Mouse (Mus musculus): ENCODE measurements around the gene BC037034. TPM values are rescaled to one million over a fixed set of nuclear protein-coding genes. Genes with fewer than 3 reads are reported as not detected.

BC037034 gene
- total RNA-seq, 2 experiments from 2014 or later, result 49.2 to 53.9 TPM

DNA sequence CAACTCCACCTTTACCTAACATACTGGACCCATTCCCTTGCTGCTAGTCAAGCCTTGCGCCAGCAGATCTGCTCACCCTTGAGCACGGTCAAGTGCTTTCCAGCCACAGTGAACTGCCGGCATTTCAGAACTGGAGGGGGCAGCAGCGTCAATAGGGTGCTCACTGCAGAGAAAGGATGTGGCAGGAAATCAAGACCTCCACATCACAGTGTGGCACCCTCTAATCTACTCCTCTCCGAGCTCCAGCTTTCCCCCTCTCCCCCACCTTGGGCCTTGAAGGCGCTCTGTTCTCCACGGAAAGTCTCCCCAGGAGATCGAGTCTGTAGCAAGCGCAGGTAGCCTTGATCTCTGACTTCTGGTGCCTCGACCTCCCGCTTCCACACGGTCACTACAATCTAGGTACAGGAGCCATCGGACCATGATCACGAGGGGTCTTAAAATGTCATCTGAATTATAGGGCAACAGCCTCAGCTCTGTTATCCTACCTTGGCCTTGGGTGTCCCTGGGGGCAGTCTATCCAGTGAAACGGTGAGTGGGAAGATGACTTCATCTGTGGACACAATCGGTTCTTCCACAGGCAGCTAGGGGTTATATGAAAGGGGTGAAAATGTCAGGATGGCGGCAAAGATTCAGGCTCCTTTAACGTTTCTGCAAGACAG is 1.1 kb downstream of the BC037034 start:
- ATAC-seq (ENCODE audit: poor library complexity, severe bottlenecking), result no peak

DNA sequence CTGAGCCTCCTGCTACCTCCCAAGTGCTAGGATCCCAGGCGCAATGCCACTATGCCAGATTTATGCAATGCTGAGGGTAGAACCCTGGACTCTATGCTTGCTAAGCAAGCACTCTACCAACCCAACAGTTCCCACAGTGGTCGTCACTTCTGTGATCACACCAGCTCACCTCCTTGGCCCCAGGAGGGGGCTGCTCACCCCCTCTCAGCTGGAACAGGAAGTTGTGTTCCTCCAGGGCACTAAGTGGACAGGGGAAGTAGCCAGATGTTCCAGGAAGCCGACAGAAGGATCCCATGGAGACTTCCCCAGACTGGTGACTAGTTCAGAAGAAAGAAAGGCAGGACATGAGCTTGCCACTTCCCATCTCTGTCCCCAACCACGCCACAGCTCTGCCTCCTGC is 1.8 kb downstream of the BC037034 start:
- peak; percentile 32 for ATAC-seq (ENCODE audit: poor library complexity, severe bottlenecking)

DNA sequence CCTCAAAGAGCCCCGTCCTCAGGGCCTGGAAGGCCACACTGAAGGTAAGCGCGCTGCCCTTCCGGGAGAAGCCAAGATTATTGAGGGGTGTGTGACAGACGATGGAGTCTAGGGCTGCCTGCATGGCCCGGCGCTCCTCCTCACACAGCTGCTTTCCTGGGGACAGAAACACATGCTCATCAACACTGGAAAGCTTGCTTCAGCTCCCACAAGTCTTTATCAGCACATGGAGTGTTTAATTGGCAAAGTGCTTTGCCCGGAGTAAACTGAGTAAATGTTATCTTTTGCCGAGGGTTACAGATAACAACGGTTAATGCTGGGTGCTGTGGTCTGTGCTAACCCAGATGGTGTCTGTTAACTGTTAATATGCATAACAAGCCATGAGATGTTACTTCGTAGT is 3.0 kb downstream of the BC037034 start:
- no peak for ATAC-seq (ENCODE audit: poor library complexity, severe bottlenecking)

DNA sequence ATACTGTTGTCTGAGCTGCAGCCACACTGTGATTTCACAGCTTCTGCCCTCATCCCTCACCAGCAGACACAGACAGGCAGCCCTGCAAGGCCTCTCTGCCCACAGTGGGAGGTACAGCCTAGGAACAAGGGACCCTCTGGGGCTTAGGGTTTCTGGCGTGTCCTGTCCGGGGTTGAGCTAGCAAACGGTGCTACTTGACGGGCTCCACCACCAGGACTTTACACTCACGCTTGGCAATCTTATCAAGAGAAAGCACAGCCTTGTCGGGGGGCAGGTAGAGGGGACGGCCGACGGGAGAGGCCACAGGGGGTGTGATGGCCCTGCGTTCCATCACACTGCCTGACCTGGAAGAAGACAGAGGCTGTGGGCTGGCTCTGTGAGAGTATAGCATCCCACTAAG is 3.8 kb downstream of the BC037034 start:
- no peak for ATAC-seq (ENCODE audit: poor library complexity, severe bottlenecking)

DNA sequence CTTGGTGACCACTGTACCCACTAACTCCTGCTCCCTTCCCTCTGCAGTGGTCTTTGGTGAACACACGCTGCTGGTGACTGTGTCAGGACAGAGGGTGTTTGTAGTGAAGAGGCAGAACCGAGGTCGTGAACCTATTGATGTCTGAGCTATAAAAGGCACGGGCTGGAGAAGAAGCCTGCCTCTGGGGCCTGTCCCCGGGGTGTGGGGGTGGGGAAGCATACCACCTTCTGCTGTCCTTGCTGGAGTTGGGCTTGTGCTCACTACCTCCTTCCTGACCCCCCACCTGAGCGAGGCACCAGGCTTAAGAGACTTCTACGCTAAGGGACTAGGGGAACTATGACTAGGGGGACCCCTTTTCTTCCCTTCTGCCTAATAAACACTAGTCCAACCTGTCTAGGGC is 4.8 kb downstream of the BC037034 start:
- no peak for ATAC-seq (ENCODE audit: poor library complexity, severe bottlenecking)

DNA sequence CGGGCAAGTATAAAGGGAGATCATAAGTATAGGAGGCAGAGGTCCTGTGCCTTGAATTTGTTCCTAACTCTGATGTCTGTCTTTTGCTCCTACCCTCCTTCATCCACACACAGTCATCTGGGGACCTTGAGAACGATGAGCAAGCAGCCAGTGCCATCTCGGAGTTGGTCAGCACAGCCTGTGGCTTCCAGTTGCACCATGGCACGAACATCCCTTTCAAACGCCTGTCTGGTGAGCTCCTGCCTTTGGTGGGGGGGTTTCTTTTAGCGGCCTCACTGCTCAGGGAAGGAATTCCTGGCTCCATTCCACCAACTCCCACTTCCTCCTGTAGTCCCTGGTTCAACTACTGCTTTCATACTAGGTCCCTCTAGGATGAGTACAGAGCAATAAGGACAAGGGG is 5.3 kb downstream of the BC037034 start:
- no peak for ATAC-seq (ENCODE audit: poor library complexity, severe bottlenecking)

DNA sequence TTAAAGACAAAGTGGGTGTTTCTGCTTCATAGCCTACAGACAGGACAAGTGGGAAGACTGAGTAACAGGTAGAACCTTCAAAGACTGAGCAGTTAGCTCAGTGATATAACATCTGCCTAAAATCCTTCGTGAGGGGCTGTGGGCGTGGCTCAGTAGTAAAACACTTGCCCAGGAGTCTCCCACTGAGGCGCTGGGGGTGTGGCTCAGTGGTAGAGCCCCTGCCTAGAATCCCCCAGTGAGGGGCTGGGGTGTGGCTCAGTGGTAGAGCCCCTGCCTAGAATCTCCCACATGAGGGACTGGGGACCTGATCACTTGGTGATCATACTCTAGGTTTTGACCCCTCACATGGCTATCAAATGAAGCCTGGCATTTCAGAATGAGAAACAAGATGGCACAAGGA is 5.8 kb downstream of the BC037034 start:
- no peak for ATAC-seq (ENCODE audit: poor library complexity, severe bottlenecking)

DNA sequence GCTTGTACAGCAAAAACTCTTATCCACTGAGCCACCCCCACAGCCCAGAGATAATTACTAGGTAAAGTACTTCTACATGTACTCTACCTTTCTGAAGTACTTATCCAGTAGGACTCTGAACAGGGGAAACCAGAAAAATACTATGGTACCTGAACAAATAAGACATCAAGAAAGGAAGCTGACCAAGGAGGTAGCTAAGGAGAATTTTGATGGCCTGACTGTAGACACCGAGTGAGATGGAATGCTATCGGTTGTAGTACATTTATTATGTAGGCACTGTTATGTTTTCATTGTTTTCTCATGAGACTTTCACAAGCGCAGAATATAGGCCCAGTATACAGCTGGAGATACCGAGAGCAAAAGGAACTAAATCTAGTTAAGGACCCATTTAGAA is 6.3 kb downstream of the BC037034 start:
- no peak for ATAC-seq (ENCODE audit: poor library complexity, severe bottlenecking)

DNA sequence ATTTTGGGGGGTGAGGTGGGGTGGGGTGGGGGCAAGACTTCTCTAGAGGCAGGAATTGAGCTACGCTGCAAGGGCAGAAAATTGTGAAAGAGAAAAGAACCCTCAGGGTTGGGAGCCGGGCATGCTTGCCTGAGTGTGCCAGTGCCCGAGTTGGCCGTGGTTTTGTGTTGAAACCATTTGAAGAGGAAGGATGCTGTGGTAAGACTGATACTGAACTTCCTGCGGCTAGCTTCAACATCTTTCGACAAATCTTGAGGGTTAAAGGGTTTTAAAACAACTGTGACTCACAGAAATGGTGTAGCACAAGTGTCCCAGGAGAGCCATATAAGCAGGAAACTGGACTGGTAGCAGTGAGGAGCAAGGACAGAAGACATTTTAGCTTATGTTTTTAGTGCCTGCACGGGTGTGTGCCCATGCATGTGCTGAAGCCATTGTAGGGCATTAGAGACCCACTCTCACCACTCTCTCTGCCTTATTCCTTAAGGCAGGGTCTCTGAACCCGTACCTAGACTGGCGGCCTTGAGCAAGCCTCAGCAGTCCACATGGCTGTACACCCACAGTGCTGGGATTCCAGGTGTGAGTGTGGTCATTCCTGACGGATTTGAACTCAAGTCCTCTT is 6.8 kb downstream of the BC037034 start:
- ATAC-seq (ENCODE audit: poor library complexity, severe bottlenecking), result peak; percentile 55

DNA sequence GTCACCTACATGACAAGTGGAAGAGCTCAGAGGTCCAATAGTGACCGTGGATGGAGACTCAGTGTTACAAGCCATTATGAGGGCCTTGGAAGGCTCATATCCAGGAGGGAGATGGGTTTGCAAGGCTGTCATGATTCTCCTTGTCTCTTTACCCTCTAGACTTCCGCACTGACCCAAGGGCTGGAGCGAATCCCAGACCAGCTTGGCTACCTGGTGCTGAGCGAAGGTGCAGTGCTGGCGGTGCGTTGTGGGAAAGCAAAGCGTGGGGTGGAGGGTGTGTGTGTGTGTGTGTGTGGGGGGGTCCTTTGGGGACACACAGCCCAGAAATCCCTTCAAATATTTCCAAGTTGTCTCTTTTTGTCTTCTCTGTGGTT is 7.8 kb downstream of the BC037034 start:
- no peak for ATAC-seq (ENCODE audit: poor library complexity, severe bottlenecking)

DNA sequence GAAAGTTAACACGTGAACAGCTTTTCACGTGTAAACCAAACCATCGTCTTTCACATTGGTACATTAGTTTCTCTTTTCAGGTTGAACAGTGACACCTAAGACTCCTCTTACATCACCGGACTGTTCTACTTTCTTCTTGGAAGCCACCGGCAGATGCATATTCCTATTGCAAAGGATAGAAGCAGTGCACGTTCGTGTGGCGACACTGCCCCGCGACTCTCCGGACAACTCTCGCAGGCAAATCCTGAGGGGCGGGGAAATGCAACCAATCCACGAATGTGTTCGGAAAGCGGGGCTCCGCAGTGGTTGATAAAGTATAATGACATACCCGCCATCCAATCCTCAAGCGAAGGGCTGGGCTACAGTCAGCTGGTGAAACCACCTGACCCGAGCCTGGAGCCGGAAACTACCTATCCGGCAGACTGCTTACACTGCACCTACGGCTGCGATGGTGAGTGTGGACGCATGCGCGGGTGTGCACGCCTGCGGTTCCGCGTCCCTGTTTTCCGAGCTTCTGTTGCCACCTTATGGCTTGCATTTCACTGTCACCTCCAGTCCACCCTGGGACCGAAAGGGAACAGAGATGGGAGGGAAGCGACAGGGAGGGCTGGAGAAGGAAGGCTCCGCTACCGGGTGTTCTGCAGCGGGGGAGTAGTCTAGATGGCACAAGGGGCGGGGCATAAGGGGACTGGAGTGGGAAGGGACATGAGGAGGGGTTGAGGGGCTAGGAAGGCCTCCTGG is 8.3 kb downstream of the BC037034 start, which contains the start of gene Lamtor4:
TSS of gene Lamtor4 (plus strand) at position 130 of the 741 bp plus-strand sequence.
- peak; percentile 82 for ATAC-seq (ENCODE audit: poor library complexity, severe bottlenecking)

DNA sequence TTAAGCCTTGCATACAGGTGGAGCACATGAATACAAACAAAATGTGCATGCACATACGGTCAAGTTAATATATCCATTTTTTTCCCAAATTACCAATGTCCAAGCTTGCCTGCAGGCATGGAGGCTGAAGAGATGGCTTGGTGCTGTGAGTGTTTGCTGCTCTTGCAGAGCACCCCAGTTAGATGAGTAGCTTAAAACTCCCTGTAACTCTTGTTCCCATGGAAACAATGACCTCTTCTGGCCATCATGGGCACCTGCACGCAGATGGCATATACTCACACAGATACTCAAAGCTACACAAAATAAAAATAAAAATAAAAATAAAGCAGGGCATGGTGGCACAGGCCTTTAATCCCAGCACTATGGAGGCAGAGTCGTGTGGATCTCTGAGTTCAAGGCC is 10.8 kb downstream of the BC037034 start:
- no peak for ATAC-seq (ENCODE audit: poor library complexity, severe bottlenecking)

DNA sequence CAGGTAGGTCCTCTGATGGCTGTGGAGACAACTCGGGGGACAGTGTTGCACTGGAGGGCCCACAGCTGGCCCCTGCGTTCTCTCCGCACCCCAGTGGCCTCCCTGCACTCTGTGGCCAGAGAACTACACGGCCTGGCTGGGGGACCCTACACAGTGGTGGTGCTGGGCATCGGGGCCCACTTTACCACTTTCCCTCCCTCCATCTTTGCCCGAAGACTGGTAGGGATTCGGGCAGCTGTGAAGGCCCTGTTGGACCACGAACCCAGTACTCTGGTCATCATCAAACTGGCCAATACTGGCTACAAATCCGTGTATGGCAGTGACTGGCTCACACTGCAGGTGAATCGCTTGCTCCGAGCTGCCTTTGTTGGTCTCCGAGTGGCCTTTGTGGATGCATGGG is 12.7 kb downstream of the BC037034 start:
- ATAC-seq (ENCODE audit: poor library complexity, severe bottlenecking), result no peak

DNA sequence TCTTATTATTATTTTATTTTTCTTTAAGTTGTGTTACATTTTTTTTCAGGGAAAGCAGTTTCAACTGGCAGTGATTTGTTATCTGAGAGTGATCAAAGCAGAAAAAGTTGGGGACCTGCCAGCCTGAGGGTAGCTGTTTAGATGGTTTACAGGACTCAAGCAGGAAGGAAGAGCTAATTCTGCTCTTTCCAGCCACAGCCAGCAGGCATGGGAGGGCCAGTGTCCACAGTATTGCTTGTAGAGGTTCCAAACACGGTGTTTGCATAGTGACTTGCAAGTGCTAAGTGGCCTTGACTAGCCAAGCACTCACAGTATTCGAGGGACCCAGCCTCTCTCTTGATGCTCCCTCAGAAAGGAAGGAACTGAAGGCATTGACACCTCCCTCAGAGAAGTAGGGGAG is 22.3 kb downstream of the BC037034 start:
- ATAC-seq (ENCODE audit: poor library complexity, severe bottlenecking), result no peak

DNA sequence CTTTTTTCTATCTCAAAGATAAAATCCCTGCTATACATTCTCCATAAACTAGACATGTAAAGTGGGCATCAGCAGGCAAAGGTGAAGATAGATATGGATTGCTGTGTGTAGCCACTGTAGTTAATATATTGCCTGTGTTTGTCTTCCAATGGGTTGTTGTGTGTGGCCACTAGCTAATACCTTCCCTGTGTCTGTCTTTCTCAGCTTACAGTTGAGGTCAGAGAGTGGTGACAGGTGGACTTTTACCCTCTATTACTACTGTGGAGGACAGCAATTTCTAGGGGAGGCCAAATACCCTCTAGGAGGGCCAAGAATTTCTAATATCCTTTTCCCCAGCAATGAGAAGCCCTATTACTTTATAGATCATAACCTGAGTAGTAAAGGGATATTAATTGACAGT is 29.6 kb downstream of the BC037034 start:
- no peak for ATAC-seq (ENCODE audit: poor library complexity, severe bottlenecking)

DNA sequence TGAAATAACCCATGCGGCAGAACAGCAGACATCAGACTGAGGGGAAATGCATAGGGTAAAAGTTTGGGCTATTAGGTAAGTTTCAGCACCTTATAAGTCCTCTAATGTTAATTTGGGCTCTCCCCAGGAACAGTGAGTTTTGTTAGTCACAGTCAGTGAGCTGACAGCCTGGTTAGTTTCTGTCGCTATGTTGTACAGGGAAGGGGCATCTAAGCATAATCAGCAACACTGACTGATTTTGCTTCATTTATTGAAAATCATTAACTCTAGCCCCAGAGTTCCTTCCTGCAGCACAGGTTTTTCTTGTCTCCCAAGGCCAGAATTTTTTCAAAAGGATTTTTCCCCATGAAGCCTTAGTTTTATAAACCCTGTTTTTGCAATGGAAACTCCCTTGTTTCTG is 30.1 kb downstream of the BC037034 start:
- ATAC-seq (ENCODE audit: poor library complexity, severe bottlenecking), result no peak

DNA sequence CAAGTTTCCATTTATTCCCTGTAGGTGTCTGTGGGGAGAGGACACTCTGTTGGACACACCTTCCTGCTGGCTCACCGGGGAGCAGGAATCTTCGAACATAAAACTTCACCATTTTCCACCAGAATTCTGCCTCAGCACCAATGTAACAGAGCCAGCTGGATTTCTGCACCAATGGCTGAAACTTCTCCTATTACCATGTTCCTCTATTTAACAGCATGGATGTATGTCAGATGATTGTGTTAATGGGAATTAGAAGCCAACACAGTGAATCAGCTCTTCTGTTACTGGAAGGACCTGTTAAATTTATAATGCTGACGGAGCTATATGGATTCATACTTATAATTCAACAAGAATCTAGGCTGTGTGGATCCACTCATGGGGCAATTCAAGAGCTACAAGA is 34.3 kb downstream of the BC037034 start:
- peak; percentile 63 for ATAC-seq (ENCODE audit: poor library complexity, severe bottlenecking)

DNA sequence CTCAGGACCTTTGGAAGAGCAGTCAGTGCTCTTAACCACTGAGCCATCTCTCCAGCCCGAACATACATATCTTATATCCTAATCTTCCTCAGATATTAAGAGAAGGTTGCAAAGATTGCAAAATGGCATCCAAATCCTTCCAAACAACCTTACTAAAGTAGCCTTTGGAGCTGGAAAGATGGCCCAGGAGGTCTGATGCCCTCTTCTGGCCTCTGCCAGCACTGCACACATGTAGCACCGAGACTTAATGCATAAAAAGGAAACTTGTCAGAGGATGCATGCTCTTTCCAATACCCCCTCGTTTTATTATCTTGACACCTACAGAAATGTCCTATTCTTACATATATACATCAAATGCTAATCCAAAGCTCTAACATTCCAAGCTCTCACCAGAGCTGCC is 35.8 kb downstream of the BC037034 start:
- ATAC-seq (ENCODE audit: poor library complexity, severe bottlenecking), result peak; percentile 51

DNA sequence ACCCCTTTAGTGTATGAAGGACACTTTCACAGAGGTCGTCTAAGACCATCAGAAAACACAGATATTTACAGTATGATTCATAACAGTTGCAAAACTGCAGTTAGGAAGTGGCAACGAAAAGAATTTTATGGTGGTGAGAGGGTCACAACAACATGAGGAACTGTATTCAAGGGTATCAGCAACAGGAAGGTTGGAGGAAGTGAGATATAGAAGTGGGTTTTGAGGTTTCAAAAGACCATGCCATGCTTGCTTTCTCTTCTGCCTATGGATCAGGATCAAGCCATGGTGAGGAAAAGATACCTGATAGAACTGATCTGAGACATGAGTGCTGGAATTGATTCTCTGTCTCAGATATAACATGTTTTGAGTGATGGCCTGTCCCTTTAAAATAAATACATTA is 36.5 kb downstream of the BC037034 start:
- peak; percentile 88 for ATAC-seq (ENCODE audit: poor library complexity, severe bottlenecking)

DNA sequence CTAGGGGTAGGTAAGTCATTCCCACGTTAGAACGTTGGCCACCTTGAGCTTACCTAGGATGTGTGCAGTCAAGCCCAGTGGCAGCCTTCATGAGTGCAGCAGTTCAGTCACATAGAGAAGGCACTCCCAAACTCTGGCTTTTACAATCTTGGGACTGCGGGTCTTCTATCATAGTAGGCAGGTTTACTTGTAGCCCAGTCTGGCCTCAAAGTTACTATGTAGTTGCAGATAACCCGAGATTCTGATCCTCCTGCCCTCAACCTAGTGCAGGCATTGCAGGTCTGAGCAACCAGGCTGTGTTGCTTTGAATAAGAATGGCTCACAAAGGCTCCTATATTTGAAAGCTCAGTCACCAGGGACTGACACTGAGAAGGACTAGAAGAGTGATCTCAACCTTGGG is 37.3 kb downstream of the BC037034 start:
- ATAC-seq (ENCODE audit: poor library complexity, severe bottlenecking), result no peak

DNA sequence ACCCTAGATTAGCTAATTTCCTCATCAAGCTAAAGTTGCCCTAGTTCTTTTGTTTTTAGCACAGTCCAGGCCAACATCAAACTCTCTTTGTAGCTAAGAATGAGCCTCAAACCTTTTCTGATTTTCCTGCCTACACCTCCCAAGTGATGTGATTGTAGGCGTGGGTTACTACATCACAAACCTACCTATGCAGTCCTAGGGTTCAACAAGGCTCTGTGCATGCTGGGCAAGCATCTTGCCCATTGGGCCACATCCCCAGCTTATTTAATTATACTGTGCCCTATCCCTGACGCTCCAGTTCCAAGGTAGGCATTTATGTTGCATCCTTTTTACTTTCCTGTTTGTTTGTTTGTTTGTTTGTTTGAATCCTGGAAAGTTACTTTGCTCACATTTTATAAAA is 38.1 kb downstream of the BC037034 start, which contains the start of gene Nxpe5:
TSS of gene Nxpe5 (plus strand) at position 199 of the 400 bp plus-strand sequence.
- ATAC-seq (ENCODE audit: poor library complexity, severe bottlenecking), result no peak

DNA sequence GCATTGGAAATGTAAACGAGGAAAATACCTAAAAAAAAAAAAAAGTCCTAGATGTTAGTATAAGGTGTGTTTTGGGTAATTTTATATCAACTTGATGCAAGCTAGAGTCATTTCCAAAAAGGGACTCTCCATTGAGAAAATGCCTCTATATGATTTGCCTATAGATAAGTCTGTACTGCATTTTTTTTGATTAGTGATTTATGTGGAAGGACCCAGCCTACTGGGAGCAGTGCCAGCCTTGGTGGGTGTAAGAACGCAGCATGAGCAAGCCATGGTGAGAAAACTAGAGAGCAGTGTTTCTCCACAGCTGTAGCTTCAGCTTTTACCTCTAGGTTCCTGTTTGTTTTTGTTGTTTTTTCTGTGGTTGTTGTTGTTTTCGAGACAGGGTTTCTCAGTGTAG is 40.5 kb downstream of the BC037034 start:
- no peak for ATAC-seq (ENCODE audit: poor library complexity, severe bottlenecking)

Data from megakaryocyte, adult 5-6 weeks (primary cell).